Mouse (Mus musculus): Measurements from ENCODE around the gene Tax1bp1.
"Not testable (repeated sequence)": the region's sequence is repeated elsewhere in the genome, so short reads cannot be mapped to it uniquely, and the experiment has no call there.

Tax1bp1 gene

GRCm38 (mm10) chr6:52713104-52713896 lies at the start of gene Tax1bp1:
Gene Tax1bp1 (plus strand): TSS chr6:52713729.
- peak; percentile 97 for DNase-seq (ENCODE audit: low spot score)

GRCm38 (mm10) chr6:52667641-52668040 lies 45.9 kb upstream of the Tax1bp1 start:
- DNase-seq (ENCODE audit: low spot score): no peak

- not testable (repeated sequence) for DNase-seq (ENCODE audit: low spot score)
Observed at GRCm38 (mm10) chr6:52669878-52670277, 43.7 kb upstream of the Tax1bp1 start.

GRCm38 (mm10) chr6:52671791-52672190 lies 41.7 kb upstream of the Tax1bp1 start:
- DNase-seq (ENCODE audit: low spot score): no peak

GRCm38 (mm10) chr6:52672539-52672938 lies 41.0 kb upstream of the Tax1bp1 start:
- DNase-seq (ENCODE audit: low spot score): no peak

GRCm38 (mm10) chr6:52673706-52674105 lies 39.8 kb upstream of the Tax1bp1 start:
- no peak for DNase-seq (ENCODE audit: low spot score)

GRCm38 (mm10) chr6:52674541-52674940 lies 39.0 kb upstream of the Tax1bp1 start:
- DNase-seq (ENCODE audit: low spot score): no peak

GRCm38 (mm10) chr6:52675222-52675921 lies 38.2 kb upstream of the Tax1bp1 start:
- no peak for DNase-seq (ENCODE audit: low spot score)

- not testable (repeated sequence) for DNase-seq (ENCODE audit: low spot score)
Observed at GRCm38 (mm10) chr6:52677534-52677933, 36.0 kb upstream of the Tax1bp1 start.

- no peak for DNase-seq (ENCODE audit: low spot score)
Observed at GRCm38 (mm10) chr6:52679565-52679964, 34.0 kb upstream of the Tax1bp1 start.

- no peak for DNase-seq (ENCODE audit: low spot score)
Observed at GRCm38 (mm10) chr6:52680458-52681032, 33.0 kb upstream of the Tax1bp1 start.

GRCm38 (mm10) chr6:52681847-52682485 lies 31.6 kb upstream of the Tax1bp1 start:
- DNase-seq (ENCODE audit: low spot score): no peak

GRCm38 (mm10) chr6:52682607-52683006 lies 30.9 kb upstream of the Tax1bp1 start:
- no peak for DNase-seq (ENCODE audit: low spot score)

- no peak for DNase-seq (ENCODE audit: low spot score)
Observed at GRCm38 (mm10) chr6:52686901-52687500, 26.5 kb upstream of the Tax1bp1 start.

- no peak for DNase-seq (ENCODE audit: low spot score)
Observed at GRCm38 (mm10) chr6:52690365-52690764, 23.2 kb upstream of the Tax1bp1 start.

GRCm38 (mm10) chr6:52691800-52692199 lies 21.7 kb upstream of the Tax1bp1 start:
- DNase-seq (ENCODE audit: low spot score): no peak

- DNase-seq (ENCODE audit: low spot score): no peak
Observed at GRCm38 (mm10) chr6:52692451-52693063, 21.0 kb upstream of the Tax1bp1 start.

GRCm38 (mm10) chr6:52697964-52698535 lies 15.5 kb upstream of the Tax1bp1 start:
- no peak for DNase-seq (ENCODE audit: low spot score)

GRCm38 (mm10) chr6:52699050-52699449 lies 14.5 kb upstream of the Tax1bp1 start:
- DNase-seq (ENCODE audit: low spot score): no peak

GRCm38 (mm10) chr6:52699899-52700298 lies 13.6 kb upstream of the Tax1bp1 start:
- DNase-seq (ENCODE audit: low spot score): no peak

GRCm38 (mm10) chr6:52703263-52703662 lies 10.3 kb upstream of the Tax1bp1 start:
- DNase-seq (ENCODE audit: low spot score): no peak

All from T-cell, adult 2 months (primary cell).